8 mouse cellular contexts compared by ENCODE assay signal in genomic region chr6:38298761-38299401, GRCm38 (mm10). TPM values are rescaled to one million over a fixed set of nuclear protein-coding genes. Genes with fewer than 3 reads are reported as not detected.
DNase-seq lines count a peak whose midpoint lies in the region; ATAC-seq lines count a peak whose summit lies in the region.

TSS of gene Zc3hav1l (minus strand) at chr6:38299259.

- intact Hi-C loops in gastrocnemius, postnatal 14 days (cut with DNase I; ENCODE audit: low total_unique reads), result no loop called here
- intact Hi-C loops in left cerebral cortex, postnatal 25 days (cut with DNase I), result loop anchor here (5.0 kb wide), 1 partner anchor 107 kb away; no protein-coding TSS in a partner anchor

- peak; percentile 53 for ATAC-seq in activated CD4-positive, CD25-positive, alpha-beta regulatory T cell, adult 4 months
- peak; percentile 81 for ATAC-seq in common myeloid progenitor, adult 5-6 weeks (replicated peaks; ENCODE audit: low read depth, poor library complexity, severe bottlenecking)
- ATAC-seq in inflammation-experienced regulatory T-cells, adult 6 months, result peak; percentile 68
- ATAC-seq in monocyte, adult 5-6 weeks (replicated peaks; ENCODE audit: insufficient number of reproducible peaks, low FRiP score, low TSS enrichment, poor library complexity, severe bottlenecking), result no peak

- peak; percentile 76 for DNase-seq in gastrocnemius, postnatal 14 days
- peak; percentile 57 to 67 for DNase-seq in left cerebral cortex, postnatal 25 days (ENCODE audit: low spot score in 2 of 2)
- DNase-seq in mesoderm, embryonic 11.5 days (ENCODE audit: low read depth, low spot score), result peak; percentile 87
- peak; percentile 7 for DNase-seq in skeletal muscle tissue, adult 2 months (ENCODE audit: low read depth, low spot score)

RNA-seq across cellular contexts. Expression of gene Zc3hav1l, which starts in this region (rescaled TPM):
- polyA plus RNA-seq in activated CD4-positive, CD25-positive, alpha-beta regulatory T cell, adult 4 months (2017; shearing (Covaris generic)), result under 1 TPM; 0.54 to 0.58 TPM
- 5.6 and 7.0 TPM in 2 replicates for total RNA-seq in common myeloid progenitor, adult 5-6 weeks (2017)
- 1 to 10 TPM; 2.1 to 2.9 TPM for total RNA-seq in gastrocnemius, postnatal 14 days (2021)
- under 1 TPM; 0.16 to 0.50 (median 0.47) TPM for polyA plus RNA-seq in inflammation-experienced regulatory T-cells, adult 6 months (2017; shearing (Covaris generic))
- total RNA-seq in left cerebral cortex, postnatal 25 days (2021), result 1 to 10 TPM; 3.1 TPM
- 0.68 to 1.5 TPM in 2 of 3 replicates, not detected in the other for total RNA-seq in monocyte, adult 5-6 weeks (2017)

Comparison
In these comparisons a context has a peak if more than half of its experiments do, and no peak if none do; other contexts are left out.
1. Peak in ATAC-seq in activated CD4-positive, CD25-positive, alpha-beta regulatory T cell, adult 4 months; RNA of the gene not detected or under 1 TPM.
2. Peak in ATAC-seq in inflammation-experienced regulatory T-cells, adult 6 months; RNA of the gene not detected or under 1 TPM.
3. DNase-seq: peak in every context shown above with its lines; median percentile 87 in mesoderm, embryonic 11.5 days; 76 in gastrocnemius, postnatal 14 days; 62 in left cerebral cortex, postnatal 25 days; 7 in skeletal muscle tissue, adult 2 months.